Mouse (Mus musculus): ENCODE results near the gene Glce.

DNA sequence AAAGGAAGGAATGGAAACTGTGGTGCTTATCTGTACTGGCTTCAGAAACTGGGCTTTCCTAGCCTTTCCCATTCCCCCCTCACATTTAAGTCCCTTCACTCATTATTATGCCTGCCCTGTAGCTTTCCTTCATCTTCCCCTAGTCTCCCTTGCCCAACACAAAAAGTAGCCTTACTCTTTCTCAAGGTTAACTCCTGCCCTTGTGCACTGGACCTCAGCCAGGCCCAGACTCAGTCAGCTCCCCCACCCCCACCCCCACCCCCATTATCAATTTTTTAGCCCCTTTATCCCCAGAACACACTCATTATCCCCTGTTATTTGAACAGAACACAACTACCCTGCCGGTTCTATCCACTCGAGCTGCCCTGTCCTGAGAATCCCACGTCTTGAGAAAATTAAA is 1.0 kb upstream of the Glce start:
- TF ChIP-seq CTCF (IDR thresholded peaks at IDR 0.05; ENCODE audit: control insufficient read depth, insufficient read depth, low read length): no peak
- no peak for TF ChIP-seq POLR2A (IDR thresholded peaks at IDR 0.05; ENCODE audit: borderline replicate concordance, control insufficient read depth, low read depth, low read length)
